Mouse (Mus musculus) urinary bladder, postnatal 10 days (tissue): ENCODE data around the gene Vmn1r213.

Experiments used
- DNase-seq: peaks from one replicate; pipeline ENCODE4 v3.0.0; 2022; ENCODE audit warnings: low spot score

The Vmn1r213 gene

DNA sequence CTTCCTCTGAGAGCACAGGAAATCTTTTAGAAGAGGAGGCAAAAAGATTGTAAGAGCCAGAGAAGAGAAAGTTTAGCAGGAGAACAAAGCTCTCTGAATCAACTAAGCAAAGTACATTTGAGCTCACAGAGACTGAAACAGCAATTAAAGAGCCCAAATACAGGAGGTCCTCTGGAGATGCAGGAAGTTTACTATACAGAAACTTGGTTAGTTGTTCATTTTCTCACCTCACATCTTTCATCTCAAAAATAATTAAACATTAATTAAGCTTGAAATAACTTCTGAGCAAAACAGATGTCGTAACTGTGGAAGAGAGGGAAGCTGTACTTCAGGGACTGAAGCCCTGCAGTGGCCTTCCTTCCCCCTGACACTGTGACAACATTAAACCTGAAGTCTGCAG is at the start of gene Vmn1r213:
TSS of gene Vmn1r213 (plus strand) at position 301 of the 400 bp plus-strand sequence.
- DNase-seq: no peak

DNA sequence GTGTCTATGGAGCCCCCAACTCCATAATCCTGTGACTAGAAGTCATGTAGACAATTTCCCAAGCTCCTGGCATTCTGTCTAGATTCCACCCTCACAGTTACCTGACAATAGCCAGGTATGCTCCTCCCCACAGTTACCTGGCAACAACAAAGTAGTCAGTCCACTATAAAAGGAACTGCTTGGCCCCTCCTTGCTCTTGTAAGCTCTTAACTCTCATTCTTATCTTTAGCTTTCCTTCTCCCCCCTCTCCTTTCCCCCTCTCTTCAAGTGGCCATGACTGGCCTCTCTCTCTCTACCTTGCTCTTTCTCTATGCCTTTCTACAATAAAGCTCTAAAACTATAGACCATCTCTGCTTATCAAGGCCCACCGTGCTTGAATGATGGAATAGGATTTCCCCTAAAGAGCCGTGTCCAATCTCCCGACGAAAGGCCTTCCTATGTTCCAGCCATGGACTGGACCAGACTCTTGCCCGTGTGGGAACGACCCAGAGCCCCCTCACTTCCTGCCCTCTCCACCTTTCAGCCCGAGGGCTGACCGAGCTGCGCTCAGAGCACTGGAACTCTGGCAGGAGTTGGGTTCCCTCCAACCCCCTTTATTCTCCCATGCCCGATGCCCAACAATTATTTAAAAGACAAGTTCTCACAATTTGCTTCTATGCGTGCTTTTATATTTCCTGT is 17.1 kb upstream of the Vmn1r213 start:
- DNase-seq: no peak

GRCm38 (mm10) chr13:22992178-22992700 is 15.2 kb upstream of the Vmn1r213 start:
- no peak for DNase-seq

GRCm38 (mm10) chr13:22992721-22993120 is 14.7 kb upstream of the Vmn1r213 start:
- DNase-seq: no peak

DNA sequence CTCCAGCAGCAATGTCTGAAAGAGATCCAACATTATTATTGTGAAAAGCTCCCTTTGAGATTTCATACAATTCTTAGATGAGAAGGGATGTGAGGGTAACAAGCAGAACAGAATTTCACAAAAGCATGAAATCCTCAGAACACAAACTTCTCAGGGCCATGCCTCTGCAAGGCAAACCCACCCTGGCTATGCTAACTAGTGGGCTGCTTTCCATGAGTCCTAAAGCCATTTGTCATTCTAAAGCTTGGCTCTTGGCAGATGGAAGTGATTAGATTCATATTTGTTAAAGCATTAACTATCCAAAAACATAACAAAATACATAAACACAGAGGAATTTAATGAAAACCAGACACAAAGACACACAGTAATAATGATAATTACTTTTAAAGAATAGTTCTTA is 10.7 kb downstream of the Vmn1r213 start:
- no peak for DNase-seq

- DNase-seq: no peak
These were observed 17.4 kb downstream of the Vmn1r213 start for GRCm38 (mm10) chr13:23024812-23025211.

DNA sequence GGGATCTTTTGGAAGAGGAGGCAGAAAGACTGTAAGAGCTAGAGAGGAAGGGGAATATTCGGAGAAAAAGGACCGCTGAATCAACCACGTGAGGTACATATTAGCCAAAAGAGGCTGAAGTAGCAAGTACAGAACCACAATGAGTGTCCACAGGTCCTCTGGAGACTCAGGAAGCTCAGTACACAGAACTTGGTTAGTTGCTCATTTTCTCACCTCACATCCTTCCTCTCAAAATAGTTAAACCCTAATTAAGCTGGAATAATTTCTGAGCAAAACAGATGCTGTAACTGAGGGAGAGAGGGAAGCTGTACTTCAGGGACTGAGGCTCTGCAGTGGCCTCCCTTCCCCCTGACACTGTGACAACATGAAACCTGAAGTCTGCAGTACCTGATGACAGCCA is 22.7 kb downstream of the Vmn1r213 start, which contains the start of gene Vmn1r214:
TSS of gene Vmn1r214 (plus strand) at position 301 of the 400 bp plus-strand sequence.
- no peak for DNase-seq

GRCm38 (mm10) chr13:23057778-23058177 is 50.3 kb downstream of the Vmn1r213 start:
- DNase-seq: no peak
